Mouse (Mus musculus): ENCODE data around the gene Gramd1c. TPM values are rescaled to one million over a fixed set of nuclear protein-coding genes. Genes with fewer than 3 reads are reported as not detected.

The Gramd1c gene
- polyA plus RNA-seq, 1 experiment: 0.06 TPM

DNA sequence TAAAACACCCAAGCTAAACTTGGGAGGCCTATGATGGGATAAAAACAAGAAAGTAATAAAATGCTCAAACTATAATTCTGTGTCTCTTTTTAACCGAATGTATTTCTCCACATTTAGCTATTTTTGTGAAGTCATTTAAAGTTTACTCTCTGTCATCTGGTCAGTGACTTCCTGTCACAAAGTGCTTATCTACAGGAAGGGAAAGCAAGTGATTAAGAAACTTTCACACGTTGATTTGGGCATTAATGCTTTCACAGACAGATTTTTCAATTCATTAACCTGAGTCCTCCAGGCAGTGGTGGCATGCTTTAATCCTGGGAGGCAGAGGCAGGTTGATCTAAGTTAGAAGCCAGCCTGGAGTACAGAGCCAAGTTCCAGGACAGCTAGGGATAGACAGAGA is 33.9 kb downstream of the Gramd1c start:
- Histone ChIP-seq H3K36me3 (ENCODE audit: control insufficient read depth, insufficient read depth) (no peaks in the 10 kb centered on the region), H3K4me3 (no peak overlapping the region), H3K27me3 (ENCODE audit: control insufficient read depth, insufficient read depth, insufficient read length) (no peaks in the 10 kb centered on the region), H3K4me2 (ENCODE audit: low read depth) (no peak overlapping the region), H3ac (ENCODE audit: control insufficient read depth, insufficient read length) (no peak overlapping the region), H3K79me2 (ENCODE audit: control insufficient read depth, insufficient read depth) (no peaks in the 10 kb centered on the region)
- TF ChIP-seq CEBPB (IDR thresholded peaks at IDR 0.05; ENCODE audit: insufficient read depth, poor library complexity, severe bottlenecking): no peak
- TF ChIP-seq E2F4 (IDR thresholded peaks at IDR 0.05; ENCODE audit: insufficient read depth): no peak
- TF ChIP-seq POLR2AphosphoS2 (IDR thresholded peaks at IDR 0.05; ENCODE audit: insufficient read length, low read depth): no peak

DNA sequence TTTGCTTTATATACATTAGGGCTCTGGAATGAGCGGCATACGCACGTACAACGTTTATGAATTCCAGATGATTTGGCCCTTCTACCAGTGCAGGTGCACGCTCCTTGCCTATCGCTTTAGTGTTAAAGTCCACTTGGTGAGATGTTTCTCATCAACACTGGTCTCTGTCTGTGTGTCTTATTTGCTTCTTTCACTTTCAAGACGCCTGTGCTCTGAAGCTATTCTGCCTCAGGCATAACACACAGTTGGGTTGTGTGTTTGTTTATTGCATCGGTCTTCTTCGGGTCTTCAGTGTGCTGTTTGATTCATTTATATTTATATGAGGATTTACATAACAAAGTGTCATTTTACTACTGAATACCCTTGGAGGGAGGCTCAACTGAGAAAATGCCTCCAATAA is 36.3 kb downstream of the Gramd1c start:
- Histone ChIP-seq H3K79me2 (ENCODE audit: control insufficient read depth, insufficient read depth) (no peaks in the 10 kb centered on the region), H3ac (ENCODE audit: control insufficient read depth, insufficient read length) (no peak overlapping the region), H3K4me2 (ENCODE audit: low read depth) (no peak overlapping the region), H3K27me3 (ENCODE audit: control insufficient read depth, insufficient read depth, insufficient read length) (no peaks in the 10 kb centered on the region), H3K36me3 (ENCODE audit: control insufficient read depth, insufficient read depth) (no peaks in the 10 kb centered on the region), H3K4me3 (no peak overlapping the region)
- no peak for TF ChIP-seq REST (IDR thresholded peaks at IDR 0.05; ENCODE audit: insufficient read depth, insufficient read length)
- no peak for TF ChIP-seq POLR2AphosphoS2 (IDR thresholded peaks at IDR 0.05; ENCODE audit: insufficient read length, low read depth)
- no peak for TF ChIP-seq MYOD1 (IDR thresholded peaks at IDR 0.05; ENCODE audit: control insufficient read depth in 1 of 3, insufficient read length in 2 of 3, low read depth in 2 of 3)
- no peak for TF ChIP-seq POLR2A (IDR thresholded peaks at IDR 0.05; ENCODE audit: insufficient read length, low read depth)
- TF ChIP-seq USF1 (IDR thresholded peaks at IDR 0.05; ENCODE audit: low read depth): no peak
- TF ChIP-seq CEBPB (IDR thresholded peaks at IDR 0.05; ENCODE audit: insufficient read depth, poor library complexity, severe bottlenecking): no peak
- no peak for TF ChIP-seq MYOG (IDR thresholded peaks at IDR 0.05; ENCODE audit: control insufficient read depth in 1 of 3, insufficient read depth in 1 of 3, insufficient read length in 2 of 3, low read depth in 2 of 3)
- TF ChIP-seq SRF (IDR thresholded peaks at IDR 0.05; ENCODE audit: control insufficient read depth, insufficient read length, low read depth): no peak
- no peak for TF ChIP-seq TCF12 (IDR thresholded peaks at IDR 0.05; ENCODE audit: insufficient read depth, poor library complexity, severe bottlenecking)
- TF ChIP-seq MAX (IDR thresholded peaks at IDR 0.05; ENCODE audit: low read depth): no peak
- no peak for TF ChIP-seq E2F4 (IDR thresholded peaks at IDR 0.05; ENCODE audit: insufficient read depth)
- TF ChIP-seq TCF3 (IDR thresholded peaks at IDR 0.05; ENCODE audit: insufficient read length, low read depth): no peak

DNA sequence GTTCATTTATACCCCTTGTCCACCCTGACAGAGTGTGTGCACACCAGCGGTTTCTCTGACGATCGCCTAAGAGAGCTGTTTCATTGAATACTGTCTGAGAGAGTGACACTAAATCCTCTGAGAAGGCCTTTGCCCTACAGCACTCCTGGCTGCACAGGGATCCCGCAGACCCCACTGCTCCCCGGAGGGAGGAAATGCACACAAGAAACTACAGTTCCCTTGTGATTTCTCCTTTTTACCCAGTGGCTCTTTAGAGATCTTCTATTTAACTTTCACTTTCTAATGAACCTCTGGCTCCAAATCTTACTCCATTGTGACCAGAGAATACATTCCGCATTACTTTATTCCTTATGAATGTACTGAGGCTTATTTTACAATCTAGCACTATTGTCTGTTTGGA is 36.9 kb downstream of the Gramd1c start:
- Histone ChIP-seq H3K4me3 (no peak overlapping the region), H3ac (ENCODE audit: control insufficient read depth, insufficient read length) (no peak overlapping the region), H3K79me2 (ENCODE audit: control insufficient read depth, insufficient read depth) (no peaks in the 10 kb centered on the region), H3K27me3 (ENCODE audit: control insufficient read depth, insufficient read depth, insufficient read length) (no peaks in the 10 kb centered on the region), H3K36me3 (ENCODE audit: control insufficient read depth, insufficient read depth) (no peaks in the 10 kb centered on the region), H3K4me2 (ENCODE audit: low read depth) (no peak overlapping the region)
- TF ChIP-seq MYOD1 (IDR thresholded peaks at IDR 0.05; ENCODE audit: control insufficient read depth in 1 of 3, insufficient read length in 2 of 3, low read depth in 2 of 3) (no peak), POLR2A (IDR thresholded peaks at IDR 0.05; ENCODE audit: insufficient read length, low read depth) (no peak), USF1 (IDR thresholded peaks at IDR 0.05; ENCODE audit: low read depth) (no peak), REST (IDR thresholded peaks at IDR 0.05; ENCODE audit: insufficient read depth, insufficient read length) (no peak), CEBPB (IDR thresholded peaks at IDR 0.05; ENCODE audit: insufficient read depth, poor library complexity, severe bottlenecking) (no peak), MAX (IDR thresholded peaks at IDR 0.05; ENCODE audit: low read depth) (no peak), TCF12 (IDR thresholded peaks at IDR 0.05; ENCODE audit: insufficient read depth, poor library complexity, severe bottlenecking) (no peak), TCF3 (IDR thresholded peaks at IDR 0.05; ENCODE audit: insufficient read length, low read depth) (no peak), MYOG (IDR thresholded peaks at IDR 0.05; ENCODE audit: control insufficient read depth in 1 of 3, insufficient read depth in 1 of 3, insufficient read length in 2 of 3, low read depth in 2 of 3) (no peak), E2F4 (IDR thresholded peaks at IDR 0.05; ENCODE audit: insufficient read depth) (no peak), SRF (IDR thresholded peaks at IDR 0.05; ENCODE audit: control insufficient read depth, insufficient read length, low read depth) (no peak), POLR2AphosphoS2 (IDR thresholded peaks at IDR 0.05; ENCODE audit: insufficient read length, low read depth) (no peak)

DNA sequence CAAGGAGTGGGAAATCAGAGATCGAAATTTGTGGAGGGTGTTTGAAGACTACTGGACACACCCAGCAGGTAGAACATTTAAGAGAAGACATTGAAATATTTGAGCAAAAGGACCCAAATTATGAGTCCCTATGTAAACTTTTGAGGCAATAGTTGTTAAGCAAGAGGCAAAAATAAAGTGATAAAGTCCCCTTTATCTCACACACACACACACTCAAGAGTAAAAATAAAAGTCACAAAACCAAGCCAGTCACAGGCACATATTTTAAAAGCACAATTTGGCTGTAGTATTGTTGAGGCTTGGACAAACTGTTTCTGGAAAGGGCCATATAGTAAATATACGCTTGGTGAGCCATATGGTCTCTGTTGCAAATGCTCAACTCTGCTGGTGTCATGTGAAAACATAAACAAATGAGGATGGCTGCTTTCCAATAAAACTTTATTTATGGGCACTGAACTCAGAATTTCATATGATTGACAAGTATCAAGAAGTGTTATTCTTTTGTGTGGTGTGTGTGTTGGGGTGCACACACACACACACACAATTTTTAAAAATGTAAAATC is 44.1 kb downstream of the Gramd1c start:
- TF ChIP-seq E2F4 (IDR thresholded peaks at IDR 0.05; ENCODE audit: insufficient read depth) (no peak), TCF12 (IDR thresholded peaks at IDR 0.05; ENCODE audit: insufficient read depth, poor library complexity, severe bottlenecking) (no peak), MAX (IDR thresholded peaks at IDR 0.05; ENCODE audit: low read depth) (no peak), CEBPB (IDR thresholded peaks at IDR 0.05; ENCODE audit: insufficient read depth, poor library complexity, severe bottlenecking) (no peak), REST (IDR thresholded peaks at IDR 0.05; ENCODE audit: insufficient read depth, insufficient read length) (no peak), SRF (IDR thresholded peaks at IDR 0.05; ENCODE audit: control insufficient read depth, insufficient read length, low read depth) (no peak), MYOG (IDR thresholded peaks at IDR 0.05; ENCODE audit: control insufficient read depth in 1 of 3, insufficient read depth in 1 of 3, insufficient read length in 2 of 3, low read depth in 2 of 3) (no peak), POLR2AphosphoS2 (IDR thresholded peaks at IDR 0.05; ENCODE audit: insufficient read length, low read depth) (no peak)
- Histone ChIP-seq H3K79me2 (ENCODE audit: control insufficient read depth, insufficient read depth) (no peaks in the 10 kb centered on the region), H3K4me3 (no peak overlapping the region), H3K36me3 (ENCODE audit: control insufficient read depth, insufficient read depth) (no peaks in the 10 kb centered on the region), H3K27me3 (ENCODE audit: control insufficient read depth, insufficient read depth, insufficient read length) (no peaks in the 10 kb centered on the region), H3ac (ENCODE audit: control insufficient read depth, insufficient read length) (no peak overlapping the region), H3K4me2 (ENCODE audit: low read depth) (no peak overlapping the region)

DNA sequence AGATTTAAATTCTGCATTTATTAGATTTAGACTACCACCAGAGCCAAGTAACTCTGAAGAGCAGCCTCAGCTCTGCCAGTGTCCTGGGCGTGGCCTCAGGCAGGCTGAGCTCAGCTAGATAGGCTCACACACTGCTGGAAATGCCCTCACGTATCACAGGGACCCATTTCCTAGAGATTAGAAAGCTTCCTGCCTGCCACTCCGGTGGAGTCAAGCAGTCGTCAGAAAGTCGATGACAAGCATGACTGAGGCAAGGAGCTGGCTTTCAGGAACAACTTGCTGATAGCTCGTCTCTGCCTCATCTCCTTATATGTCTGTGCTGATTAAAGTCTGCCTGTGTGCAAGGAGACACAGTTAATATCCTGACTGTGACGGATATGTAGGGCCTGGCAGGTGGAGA is 44.8 kb downstream of the Gramd1c start:
- no peak overlapping the region for H3K4me2 ChIP-seq (ENCODE audit: low read depth)
- H3K79me2 ChIP-seq (ENCODE audit: control insufficient read depth, insufficient read depth): no peaks in the 10 kb centered on the region
- no peaks in the 10 kb centered on the region for H3K36me3 ChIP-seq (ENCODE audit: control insufficient read depth, insufficient read depth)
- TF ChIP-seq TCF12 (IDR thresholded peaks at IDR 0.05; ENCODE audit: insufficient read depth, poor library complexity, severe bottlenecking): no peak
- no peak for TF ChIP-seq E2F4 (IDR thresholded peaks at IDR 0.05; ENCODE audit: insufficient read depth)
- no peak for TF ChIP-seq REST (IDR thresholded peaks at IDR 0.05; ENCODE audit: insufficient read depth, insufficient read length)
- no peak overlapping the region for H3K4me3 ChIP-seq
- no peaks in the 10 kb centered on the region for H3K27me3 ChIP-seq (ENCODE audit: control insufficient read depth, insufficient read depth, insufficient read length)
- H3ac ChIP-seq (ENCODE audit: control insufficient read depth, insufficient read length): no peak overlapping the region
